Comparison of ENCODE assay signal across 8 mouse cellular contexts in the genomic region with DNA sequence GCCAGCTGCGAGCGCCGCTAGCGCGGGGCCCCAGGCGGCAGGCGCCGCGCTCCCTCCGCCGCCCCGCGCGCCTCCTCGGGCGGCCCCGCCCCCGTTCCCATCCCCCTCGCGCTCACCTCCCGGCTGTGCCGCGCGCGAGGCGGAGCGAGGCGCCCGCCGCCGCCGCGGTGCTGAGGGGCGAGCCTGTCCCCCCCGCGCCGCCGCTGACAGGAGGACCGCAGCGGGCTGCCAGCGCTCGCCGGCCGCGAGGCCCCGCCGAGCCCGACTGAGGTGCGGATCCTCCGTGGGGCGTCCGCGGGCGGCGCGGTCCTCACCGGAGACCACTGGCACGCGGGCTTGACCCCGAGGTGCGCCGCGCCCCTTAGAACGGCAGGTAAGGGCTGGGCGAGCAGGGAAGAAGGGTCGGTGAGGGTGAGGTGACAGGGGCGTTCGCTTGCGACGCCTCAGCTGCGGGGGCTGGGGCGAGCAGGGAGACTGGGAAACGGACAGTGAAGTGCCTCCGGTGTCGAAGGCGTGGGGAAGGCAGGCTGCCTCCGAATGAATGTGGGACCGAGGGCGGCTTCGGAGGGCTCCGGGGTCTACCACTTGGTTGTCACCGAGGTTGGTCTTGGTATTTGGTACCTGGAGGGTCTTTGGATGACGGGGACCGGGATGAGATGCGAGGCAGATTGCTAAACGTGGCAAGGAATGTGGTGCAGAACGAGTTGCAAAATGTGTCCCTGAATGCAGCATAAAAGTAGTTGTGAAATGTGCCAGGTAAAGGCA. TPM values are rescaled to one million over a fixed set of nuclear protein-coding genes. Genes with fewer than 3 reads are reported as not detected.
DNase-seq lines count a peak whose midpoint lies in the region; ATAC-seq and TF ChIP-seq lines count a peak whose summit lies in the region.

Gene Tanc2 (plus strand): TSS at position 110 of the 765 bp plus-strand sequence.

- H3K36me3 ChIP-seq in forebrain, embryonic 15.5 days = no peaks in the 10 kb centered on the region
- no peaks in the 10 kb centered on the region for H3K36me3 ChIP-seq in heart, postnatal 0 days (replicated peaks; ENCODE audit: control insufficient read depth, insufficient read depth, low read length)

- no peaks in the 10 kb centered on the region for H3K9me3 ChIP-seq in forebrain, embryonic 15.5 days
- peaks cover 3% of the 10 kb centered on the region; the same call in 1 of the 2 replicates for H3K9me3 ChIP-seq in heart, postnatal 0 days (replicated peaks; ENCODE audit: control insufficient read depth, low read length)

- H3K4me1 ChIP-seq in forebrain, embryonic 15.5 days = peaks cover 16% of the 10 kb centered on the region
- peaks cover 11% of the 10 kb centered on the region; the same call in 1 of the 2 replicates for H3K4me1 ChIP-seq in heart, postnatal 0 days (ENCODE audit: control insufficient read depth, insufficient read depth)
- no peaks in the 10 kb centered on the region for H3K4me1 ChIP-seq in olfactory bulb, adult 2 months (ENCODE audit: control insufficient read depth, insufficient read depth, low read length)

- no peaks in the 10 kb centered on the region for H3K27me3 ChIP-seq in forebrain, embryonic 15.5 days
- H3K27me3 ChIP-seq in heart, postnatal 0 days (ENCODE audit: control insufficient read depth, insufficient read depth, low read length) = no peaks in the 10 kb centered on the region

- peak within 1 kb of the TSS; percentile 98 for H3K4me3 ChIP-seq in forebrain, embryonic 15.5 days
- peak within 1 kb of the TSS; percentile 96 for H3K4me3 ChIP-seq in heart, postnatal 0 days (ENCODE audit: low read depth, low read length)
- H3K4me3 ChIP-seq in olfactory bulb, adult 2 months (ENCODE audit: insufficient read depth, low read depth, low read length) = peak within 1 kb of the TSS; percentile 95

- peak; percentile 53 for DNase-seq in Muller cell, postnatal 12 days (ENCODE audit: inconsistent ontology term)
- DNase-seq in c-Kit-positive CD71-positive TER-119-negative erythroid progenitor cells, embryonic 14.5 days (ENCODE audit: low read depth) = peak; percentile 21
- peak; percentile 46 for DNase-seq in heart, postnatal 0 days (ENCODE audit: low spot score)
- DNase-seq in layer of hippocampus, adult 18-20 months (ENCODE audit: low spot score in 2 of 2) = peak; percentile 24 to 48
- DNase-seq in lung, adult 18-20 months = peak; percentile 39 to 45

- no peak for TF ChIP-seq CTCF in heart, postnatal 0 days (IDR thresholded peaks at IDR 0.05; ENCODE audit: low read depth)
- no peak for TF ChIP-seq CTCF in olfactory bulb, adult 2 months (IDR thresholded peaks at IDR 0.05; ENCODE audit: insufficient read depth, low read depth, low read length)

- TF ChIP-seq EP300 in heart, postnatal 0 days (IDR thresholded peaks at IDR 0.05; ENCODE audit: low read depth) = no peak

- peak; percentile 84 for ATAC-seq in forebrain, embryonic 15.5 days (replicated peaks)
- ATAC-seq in heart, postnatal 0 days (ENCODE audit: insufficient read depth, low read depth) = peak; percentile 83
- ATAC-seq in monocyte, adult 5-6 weeks (replicated peaks; ENCODE audit: insufficient number of reproducible peaks, low FRiP score, low TSS enrichment, poor library complexity, severe bottlenecking) = no peak

- WGBS in forebrain, embryonic 15.5 days = under 1% methylated on average over 81 of the region's 87 CpGs
- WGBS in heart, postnatal 0 days = 0% methylated on average over 30 of the region's 87 CpGs
- 6% methylated on average over 87 of the region's 87 CpGs for WGBS in olfactory bulb, adult 2 months

- peak within 1 kb of the TSS; percentile 99 for H3K9ac ChIP-seq in forebrain, embryonic 15.5 days (replicated peaks)
- peak within 1 kb of the TSS; percentile 95 for H3K9ac ChIP-seq in heart, postnatal 0 days (replicated peaks; ENCODE audit: low read depth, low read length)

- TF ChIP-seq POLR2A in olfactory bulb, adult 2 months (IDR thresholded peaks at IDR 0.05; ENCODE audit: insufficient read depth, low read depth, low read length) = no peak

- H3K27ac ChIP-seq in forebrain, embryonic 15.5 days (replicated peaks) = peak within 1 kb of the TSS; percentile 96
- peak within 1 kb of the TSS; percentile 92 for H3K27ac ChIP-seq in heart, postnatal 0 days (ENCODE audit: low read depth)
- peak within 1 kb of the TSS; percentile 100 for H3K27ac ChIP-seq in olfactory bulb, adult 2 months (ENCODE audit: insufficient read depth, low read depth, low read length)

- H3K4me2 ChIP-seq in forebrain, embryonic 15.5 days (replicated peaks) = peak within 1 kb of the TSS; percentile 64
- peak within 1 kb of the TSS; percentile 96 for H3K4me2 ChIP-seq in heart, postnatal 0 days (ENCODE audit: low read depth, low read length)

RNA-seq across cellular contexts. Expression of gene Tanc2, which starts in this region (rescaled TPM):
- polyA plus RNA-seq in forebrain, embryonic 15.5 days (2015; fragmentation: Nextera tagmentation; extraction: Ambion mirVana) = 35.9 and 36.8 TPM in 2 replicates
- total RNA-seq in heart, postnatal 0 days (2014; rRNA removed; ENCODE audit: low replicate concordance) = 20.3 and 25.0 TPM in 2 replicates
- polyA plus RNA-seq in heart, postnatal 0 days (2015; fragmentation: Nextera tagmentation; extraction: Ambion mirVana) = 3.7 and 5.2 TPM in 2 replicates
- 100 to 1,000 TPM; 145 to 163 TPM for total RNA-seq in layer of hippocampus, adult 18-20 months (2021)
- polyA plus RNA-seq in olfactory bulb, adult 2 months (2012; ENCODE audit: insufficient read depth, insufficient read length, low replicate concordance, missing spikeins) = 38.5 and 73.4 TPM in 2 replicates
- 0.39 to 0.57 TPM in 2 of 3 replicates, not detected in the other for total RNA-seq in monocyte, adult 5-6 weeks (2017)

Comparison
In these comparisons a context has a peak if more than half of its experiments do, and no peak if none do; other contexts are left out.
1. RNA of gene Tanc2 (total RNA-seq): 145 to 163 TPM in layer of hippocampus, adult 18-20 months and 20.3 to 25.0 TPM in heart, postnatal 0 days; 0.39 to 0.57 TPM in monocyte, adult 5-6 weeks; every median in the first group is over 10 times any median in the second.
2. Peak in every context shown above with its lines, with median percentiles within 50 percentile points of each other: DNase-seq, H3K27ac ChIP-seq and H3K4me3 ChIP-seq.